Mouse (Mus musculus): ENCODE measurements around the gene Klhl6. TPM values are rescaled to one million over a fixed set of nuclear protein-coding genes. Genes with fewer than 3 reads are reported as not detected.

The Klhl6 gene
- total RNA-seq, 1 experiment, result 1.6 TPM

DNA sequence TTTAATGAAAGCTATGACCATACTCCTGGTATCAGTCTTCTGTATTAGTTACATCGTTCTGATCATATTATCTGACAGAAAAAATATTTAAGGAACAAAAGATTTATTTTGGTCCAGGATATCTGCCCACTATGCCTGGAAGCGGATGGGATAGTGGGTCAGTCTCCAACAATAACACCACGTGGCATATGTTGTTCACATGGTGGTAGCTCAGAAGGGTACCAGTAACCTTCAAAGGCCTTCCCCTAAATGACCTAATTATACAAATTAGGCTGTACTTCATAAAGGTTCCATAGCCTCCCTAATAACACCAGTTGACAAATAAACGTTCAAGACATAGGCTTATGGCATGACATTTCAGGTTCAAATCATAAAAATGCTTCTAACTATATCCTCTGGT is 722 bp upstream of the Klhl6 start:
- TF ChIP-seq ZNF384 (IDR thresholded peaks at IDR 0.05; ENCODE audit: low read depth, low read length) (no peak), ZC3H11A (IDR thresholded peaks at IDR 0.05; ENCODE audit: borderline replicate concordance, low read depth, low read length) (no peak), HCFC1 (IDR thresholded peaks at IDR 0.05; ENCODE audit: borderline replicate concordance, insufficient read depth, low read length) (no peak), CHD2 (IDR thresholded peaks at IDR 0.05; ENCODE audit: low read depth, low read length) (no peak), MAFK (IDR thresholded peaks at IDR 0.05; ENCODE audit: insufficient read depth, low read depth, low read length) (no peak)
- in situ Hi-C loops (cut with MboI; ENCODE audit: low sequenced_read_pairs in 2 of 2, unreplicated experiment in 2 of 2), result no loop called here
- no peaks in the 10 kb centered on the region for H3K4me1 ChIP-seq (ENCODE audit: control insufficient read depth in 2 of 2, insufficient read depth in 2 of 2, low read length in 2 of 2, poor library complexity in 1 of 2)
- H3K27ac ChIP-seq (ENCODE audit: insufficient read depth, low read depth, low read length, poor library complexity, severe bottlenecking), result no peak overlapping the region
- H3K9ac ChIP-seq (ENCODE audit: insufficient read depth, low read depth, low read length, poor library complexity, severe bottlenecking), result no peak overlapping the region
- no peaks in the 10 kb centered on the region for H3K9me3 ChIP-seq (ENCODE audit: control insufficient read depth, insufficient read depth, low read depth, low read length)
- H3K4me3 ChIP-seq (ENCODE audit: insufficient read depth in 1 of 2, low read depth in 1 of 2, low read length in 2 of 2, poor library complexity in 1 of 2, severe bottlenecking in 1 of 2), result no peak overlapping the region
- no peaks in the 10 kb centered on the region for H3K36me3 ChIP-seq (ENCODE audit: control insufficient read depth, insufficient read depth, low read length, poor library complexity, severe bottlenecking)
- DNase-seq (ENCODE audit: low read depth, low spot score), result no peak

DNA sequence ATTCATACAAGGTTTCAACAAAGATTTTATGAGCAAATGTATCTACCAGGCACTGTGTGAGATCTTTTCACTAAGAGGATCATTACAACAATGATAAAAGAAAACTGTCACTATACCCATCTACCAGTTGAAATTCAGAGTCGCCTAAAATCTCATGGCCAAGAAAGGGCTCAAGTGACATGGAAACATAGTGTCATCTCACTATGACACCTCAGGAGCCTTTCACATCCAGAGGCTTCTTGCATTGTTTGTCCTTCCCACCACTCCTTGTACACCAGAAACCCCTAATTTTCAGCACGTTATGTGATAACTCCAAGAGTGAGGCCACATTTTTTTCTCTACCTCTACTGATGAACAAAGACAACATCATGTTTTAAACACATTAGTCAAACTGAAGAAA is 1.2 kb downstream of the Klhl6 start:
- Histone ChIP-seq H3K4me3 (ENCODE audit: insufficient read depth in 1 of 2, low read depth in 1 of 2, low read length in 2 of 2, poor library complexity in 1 of 2, severe bottlenecking in 1 of 2) (no peak overlapping the region), H3K9ac (ENCODE audit: insufficient read depth, low read depth, low read length, poor library complexity, severe bottlenecking) (no peak overlapping the region), H3K9me3 (ENCODE audit: control insufficient read depth, insufficient read depth, low read depth, low read length) (no peaks in the 10 kb centered on the region), H3K4me1 (ENCODE audit: control insufficient read depth in 2 of 2, insufficient read depth in 2 of 2, low read length in 2 of 2, poor library complexity in 1 of 2) (no peaks in the 10 kb centered on the region), H3K36me3 (ENCODE audit: control insufficient read depth, insufficient read depth, low read length, poor library complexity, severe bottlenecking) (no peaks in the 10 kb centered on the region), H3K27ac (ENCODE audit: insufficient read depth, low read depth, low read length, poor library complexity, severe bottlenecking) (no peak overlapping the region)
- in situ Hi-C loops (cut with MboI; ENCODE audit: low sequenced_read_pairs in 2 of 2, unreplicated experiment in 2 of 2), result no loop called here
- TF ChIP-seq MAFK (IDR thresholded peaks at IDR 0.05; ENCODE audit: insufficient read depth, low read depth, low read length) (no peak), CHD2 (IDR thresholded peaks at IDR 0.05; ENCODE audit: low read depth, low read length) (no peak), ZNF384 (IDR thresholded peaks at IDR 0.05; ENCODE audit: low read depth, low read length) (no peak)
- DNase-seq (ENCODE audit: low read depth, low spot score), result no peak

DNA sequence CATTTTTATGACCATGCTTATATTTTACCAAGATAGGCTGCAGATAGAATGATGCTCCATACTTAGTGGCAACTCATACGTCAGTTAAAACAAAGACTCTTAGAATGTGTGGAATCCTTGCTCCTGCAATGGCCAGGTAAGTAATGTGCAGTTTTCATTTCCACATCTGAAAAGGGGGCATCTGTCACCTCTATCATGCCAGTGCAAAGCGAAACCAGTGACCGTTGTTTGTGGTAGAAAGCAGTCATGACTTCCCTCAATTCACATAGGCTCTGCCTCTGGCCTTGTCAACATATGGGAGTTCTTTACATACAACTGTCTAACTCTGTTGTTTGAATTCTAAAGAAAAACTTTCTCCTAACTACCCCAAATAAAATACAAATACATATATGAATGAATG is 1.8 kb downstream of the Klhl6 start:
- TF ChIP-seq HCFC1 (IDR thresholded peaks at IDR 0.05; ENCODE audit: borderline replicate concordance, insufficient read depth, low read length) (no peak), MAFK (IDR thresholded peaks at IDR 0.05; ENCODE audit: insufficient read depth, low read depth, low read length) (no peak), ZNF384 (IDR thresholded peaks at IDR 0.05; ENCODE audit: low read depth, low read length) (no peak), CHD2 (IDR thresholded peaks at IDR 0.05; ENCODE audit: low read depth, low read length) (no peak), ZC3H11A (IDR thresholded peaks at IDR 0.05; ENCODE audit: borderline replicate concordance, low read depth, low read length) (no peak)
- Histone ChIP-seq H3K4me1 (ENCODE audit: control insufficient read depth in 2 of 2, insufficient read depth in 2 of 2, low read length in 2 of 2, poor library complexity in 1 of 2) (no peaks in the 10 kb centered on the region), H3K9me3 (ENCODE audit: control insufficient read depth, insufficient read depth, low read depth, low read length) (no peaks in the 10 kb centered on the region), H3K27ac (ENCODE audit: insufficient read depth, low read depth, low read length, poor library complexity, severe bottlenecking) (no peak overlapping the region), H3K36me3 (ENCODE audit: control insufficient read depth, insufficient read depth, low read length, poor library complexity, severe bottlenecking) (no peaks in the 10 kb centered on the region), H3K4me3 (ENCODE audit: insufficient read depth in 1 of 2, low read depth in 1 of 2, low read length in 2 of 2, poor library complexity in 1 of 2, severe bottlenecking in 1 of 2) (no peak overlapping the region), H3K9ac (ENCODE audit: insufficient read depth, low read depth, low read length, poor library complexity, severe bottlenecking) (no peak overlapping the region)
- in situ Hi-C loops (cut with MboI; ENCODE audit: low sequenced_read_pairs in 2 of 2, unreplicated experiment in 2 of 2), result no loop called here
- DNase-seq (ENCODE audit: low read depth, low spot score), result no peak

DNA sequence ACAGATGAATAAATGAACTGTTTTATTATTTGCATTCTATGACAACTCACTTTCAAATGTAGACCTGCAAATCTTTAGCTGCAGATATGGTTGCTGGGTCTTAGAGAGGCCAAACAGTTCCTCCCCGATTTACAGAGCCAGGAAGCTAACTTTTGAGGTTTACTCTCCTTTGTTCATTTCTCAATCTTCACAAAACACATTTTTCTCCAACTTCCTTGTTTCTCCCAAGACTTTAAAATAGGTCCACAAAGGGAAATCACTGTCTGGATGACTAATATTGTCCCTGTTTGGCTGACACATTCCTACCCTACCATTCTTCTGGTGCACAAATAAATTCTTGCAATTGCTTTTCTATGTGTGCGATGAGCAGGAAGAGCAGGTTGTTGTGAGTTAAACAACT is 3.1 kb downstream of the Klhl6 start:
- in situ Hi-C loops (cut with MboI; ENCODE audit: low sequenced_read_pairs in 2 of 2, unreplicated experiment in 2 of 2), result no loop called here
- H3K4me3 ChIP-seq (ENCODE audit: insufficient read depth in 1 of 2, low read depth in 1 of 2, low read length in 2 of 2, poor library complexity in 1 of 2, severe bottlenecking in 1 of 2), result no peak overlapping the region
- no peaks in the 10 kb centered on the region for H3K4me1 ChIP-seq (ENCODE audit: control insufficient read depth in 2 of 2, insufficient read depth in 2 of 2, low read length in 2 of 2, poor library complexity in 1 of 2)
- no peaks in the 10 kb centered on the region for H3K9me3 ChIP-seq (ENCODE audit: control insufficient read depth, insufficient read depth, low read depth, low read length)
- no peak for DNase-seq (ENCODE audit: low read depth, low spot score)
- TF ChIP-seq CHD2 (IDR thresholded peaks at IDR 0.05; ENCODE audit: low read depth, low read length) (no peak), ZNF384 (IDR thresholded peaks at IDR 0.05; ENCODE audit: low read depth, low read length) (no peak), MAFK (IDR thresholded peaks at IDR 0.05; ENCODE audit: insufficient read depth, low read depth, low read length) (no peak), ZC3H11A (IDR thresholded peaks at IDR 0.05; ENCODE audit: borderline replicate concordance, low read depth, low read length) (no peak), HCFC1 (IDR thresholded peaks at IDR 0.05; ENCODE audit: borderline replicate concordance, insufficient read depth, low read length) (no peak)
- no peaks in the 10 kb centered on the region for H3K36me3 ChIP-seq (ENCODE audit: control insufficient read depth, insufficient read depth, low read length, poor library complexity, severe bottlenecking)
- H3K9ac ChIP-seq (ENCODE audit: insufficient read depth, low read depth, low read length, poor library complexity, severe bottlenecking), result no peak overlapping the region
- no peak overlapping the region for H3K27ac ChIP-seq (ENCODE audit: insufficient read depth, low read depth, low read length, poor library complexity, severe bottlenecking)

DNA sequence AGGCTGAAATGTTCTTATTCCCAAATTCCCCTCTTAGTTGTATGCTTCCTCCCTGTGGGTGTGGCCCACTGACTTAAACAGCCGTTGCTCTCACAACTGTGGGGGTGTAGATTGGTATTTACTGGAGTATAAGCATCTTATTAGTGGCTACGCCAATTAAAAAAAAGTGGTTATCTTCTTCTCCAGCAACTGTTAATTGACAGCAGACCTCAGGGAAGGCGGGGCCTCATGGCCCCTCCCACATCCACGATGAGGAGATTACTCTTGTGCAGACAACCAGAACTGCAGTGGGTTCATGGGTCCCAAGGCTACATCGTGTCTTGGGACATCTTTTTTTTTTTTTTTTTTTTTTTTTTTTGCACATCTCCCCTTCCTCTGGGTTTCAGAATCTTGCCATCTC is 5.6 kb downstream of the Klhl6 start:
- Histone ChIP-seq H3K9me3 (ENCODE audit: control insufficient read depth, insufficient read depth, low read depth, low read length) (no peaks in the 10 kb centered on the region), H3K9ac (ENCODE audit: insufficient read depth, low read depth, low read length, poor library complexity, severe bottlenecking) (no peak overlapping the region), H3K4me1 (ENCODE audit: control insufficient read depth in 2 of 2, insufficient read depth in 2 of 2, low read length in 2 of 2, poor library complexity in 1 of 2) (no peaks in the 10 kb centered on the region), H3K27ac (ENCODE audit: insufficient read depth, low read depth, low read length, poor library complexity, severe bottlenecking) (no peak overlapping the region), H3K4me3 (ENCODE audit: insufficient read depth in 1 of 2, low read depth in 1 of 2, low read length in 2 of 2, poor library complexity in 1 of 2, severe bottlenecking in 1 of 2) (no peak overlapping the region), H3K36me3 (ENCODE audit: control insufficient read depth, insufficient read depth, low read length, poor library complexity, severe bottlenecking) (no peaks in the 10 kb centered on the region)
- in situ Hi-C loops (cut with MboI; ENCODE audit: low sequenced_read_pairs in 2 of 2, unreplicated experiment in 2 of 2), result no loop called here
- DNase-seq (ENCODE audit: low read depth, low spot score), result no peak
- TF ChIP-seq CHD2 (IDR thresholded peaks at IDR 0.05; ENCODE audit: low read depth, low read length), result no peak
- no peak for TF ChIP-seq MAFK (IDR thresholded peaks at IDR 0.05; ENCODE audit: insufficient read depth, low read depth, low read length)
- no peak for TF ChIP-seq HCFC1 (IDR thresholded peaks at IDR 0.05; ENCODE audit: borderline replicate concordance, insufficient read depth, low read length)
- TF ChIP-seq ZNF384 (IDR thresholded peaks at IDR 0.05; ENCODE audit: low read depth, low read length), result no peak
- no peak for TF ChIP-seq ZC3H11A (IDR thresholded peaks at IDR 0.05; ENCODE audit: borderline replicate concordance, low read depth, low read length)
